ENCODE assay signal across 8 mouse cellular contexts in genomic region chr11:100623867-100624266, GRCm38 (mm10). TPM values are rescaled to one million over a fixed set of nuclear protein-coding genes. Genes with fewer than 3 reads are reported as not detected.
DNase-seq lines count a peak whose midpoint lies in the region; ATAC-seq lines count a peak whose summit lies in the region.

No protein-coding gene starts in this region.

- H3K4me1 ChIP-seq in embryonic facial prominence, embryonic 10.5 days: peaks cover 40% of the 10 kb centered on the region
- peaks cover 12% of the 10 kb centered on the region for H3K4me1 ChIP-seq in hindbrain, embryonic 16.5 days (ENCODE audit: control insufficient read depth, insufficient read depth, low read depth, low read length)
- H3K4me1 ChIP-seq in liver, embryonic 11.5 days (replicated peaks; ENCODE audit: control insufficient read depth, insufficient read depth, low read length): peaks cover 23% of the 10 kb centered on the region
- H3K4me1 ChIP-seq in neural tube, embryonic 12.5 days: peaks cover 20% of the 10 kb centered on the region

- H3K9ac ChIP-seq in hindbrain, embryonic 16.5 days (ENCODE audit: low read depth, low read length): no peak overlapping the region
- H3K9ac ChIP-seq in liver, embryonic 11.5 days (ENCODE audit: low read depth, low read length): peak overlapping the region; percentile 20; the same call in 1 of the 2 replicates
- H3K9ac ChIP-seq in neural tube, embryonic 12.5 days: 0 out of 2 replicates have a peak overlapping the region, but pooled peaks have one; percentile 5

- no peaks in the 10 kb centered on the region for H3K27me3 ChIP-seq in embryonic facial prominence, embryonic 10.5 days (replicated peaks; ENCODE audit: low read depth, poor library complexity, severe bottlenecking)
- no peaks in the 10 kb centered on the region for H3K27me3 ChIP-seq in hindbrain, embryonic 16.5 days (replicated peaks; ENCODE audit: control insufficient read depth, insufficient read depth, low read length)
- H3K27me3 ChIP-seq in liver, embryonic 11.5 days (replicated peaks; ENCODE audit: control insufficient read depth, insufficient read depth, low read length): no peaks in the 10 kb centered on the region
- H3K27me3 ChIP-seq in neural tube, embryonic 12.5 days (replicated peaks): no peaks in the 10 kb centered on the region

- no peak for ATAC-seq in hindbrain, embryonic 16.5 days
- no peak for ATAC-seq in liver, embryonic 11.5 days (replicated peaks; ENCODE audit: low FRiP score)
- no peak for ATAC-seq in neural tube, embryonic 12.5 days (ENCODE audit: low FRiP score, low read depth)

- peak overlapping the region; percentile 89 for H3K4me3 ChIP-seq in embryonic facial prominence, embryonic 10.5 days
- no peak overlapping the region for H3K4me3 ChIP-seq in hindbrain, embryonic 16.5 days (ENCODE audit: low read length)
- peak overlapping the region; percentile 76 for H3K4me3 ChIP-seq in liver, embryonic 11.5 days (ENCODE audit: low read depth, low read length)
- peak overlapping the region; percentile 81; the same call in 1 of the 2 replicates for H3K4me3 ChIP-seq in neural tube, embryonic 12.5 days

- H3K9me3 ChIP-seq in embryonic facial prominence, embryonic 10.5 days: no peaks in the 10 kb centered on the region
- no peaks in the 10 kb centered on the region for H3K9me3 ChIP-seq in hindbrain, embryonic 16.5 days (ENCODE audit: control insufficient read depth, low read length)
- H3K9me3 ChIP-seq in liver, embryonic 11.5 days (ENCODE audit: control insufficient read depth, low read length): no peaks in the 10 kb centered on the region
- H3K9me3 ChIP-seq in neural tube, embryonic 12.5 days: no peaks in the 10 kb centered on the region

- peaks cover 38% of the 10 kb centered on the region for H3K36me3 ChIP-seq in embryonic facial prominence, embryonic 10.5 days (replicated peaks)
- H3K36me3 ChIP-seq in hindbrain, embryonic 16.5 days (ENCODE audit: control insufficient read depth, insufficient read depth, low read length): peaks cover 18% of the 10 kb centered on the region
- peaks cover 5% of the 10 kb centered on the region; the same call in 1 of the 2 replicates for H3K36me3 ChIP-seq in liver, embryonic 11.5 days (ENCODE audit: control insufficient read depth, insufficient read depth, low read length)
- peaks cover 29% of the 10 kb centered on the region for H3K36me3 ChIP-seq in neural tube, embryonic 12.5 days

- WGBS in embryonic facial prominence, embryonic 10.5 days: 74% methylated on average over 5 of the region's 5 CpGs
- 50% methylated on average over 5 of the region's 5 CpGs for WGBS in hindbrain, embryonic 16.5 days
- 50% methylated on average over 5 of the region's 5 CpGs for WGBS in liver, embryonic 11.5 days
- 58% methylated on average over 5 of the region's 5 CpGs for WGBS in neural tube, embryonic 12.5 days

- H3K27ac ChIP-seq in embryonic facial prominence, embryonic 10.5 days (replicated peaks): no peak overlapping the region
- H3K27ac ChIP-seq in hindbrain, embryonic 16.5 days (ENCODE audit: low read depth, low read length): no peak overlapping the region
- H3K27ac ChIP-seq in liver, embryonic 11.5 days (ENCODE audit: low read depth, low read length): no peak overlapping the region
- H3K27ac ChIP-seq in neural tube, embryonic 12.5 days: no peak overlapping the region

- H3K4me2 ChIP-seq in hindbrain, embryonic 16.5 days (ENCODE audit: low read length): peak overlapping the region; percentile 47
- peak overlapping the region; percentile 70 for H3K4me2 ChIP-seq in liver, embryonic 11.5 days
- peak overlapping the region; percentile 68 for H3K4me2 ChIP-seq in neural tube, embryonic 12.5 days (replicated peaks)

- DNase-seq in cerebellum, postnatal 10 days: peak; percentile 51 to 61
- DNase-seq in cerebellum, adult 8-10 months: no peak
- DNase-seq in embryonic facial prominence, embryonic 10.5 days (ENCODE audit: low spot score): no peak
- no peak for DNase-seq in liver, embryonic 11.5 days (ENCODE audit: low spot score)
- no peak for DNase-seq in urinary bladder, postnatal 36 days (ENCODE audit: low spot score in 2 of 2)
- DNase-seq in layer of hippocampus, adult 8-10 months (ENCODE audit: low spot score in 2 of 2): no peak

RNA-seq across cellular contexts. Expression of gene Dnajc7, which starts 3.9 kb away (rescaled TPM):
- 272 and 279 TPM in 2 replicates for polyA plus RNA-seq in embryonic facial prominence, embryonic 10.5 days (2016; fragmentation: Nextera tagmentation; extraction: Ambion mirVana)
- polyA plus RNA-seq in hindbrain, embryonic 16.5 days (2015; fragmentation: Nextera tagmentation; extraction: Ambion mirVana): 290 and 293 TPM in 2 replicates
- 70.6 and 70.8 TPM in 2 replicates for polyA plus RNA-seq in liver, embryonic 11.5 days (2014; fragmentation: Nextera tagmentation; extraction: Ambion mirVana)
- polyA plus RNA-seq in neural tube, embryonic 12.5 days (2016; fragmentation: Nextera tagmentation; extraction: Ambion mirVana): 298 and 311 TPM in 2 replicates
- total RNA-seq in layer of hippocampus, adult 8-10 months (2022): 100 to 1,000 TPM; 255 to 304 (median 273) TPM

RNA-seq across cellular contexts. Expression of gene Nkiras2, which starts 4.8 kb away (rescaled TPM):
- 77.2 and 81.4 TPM in 2 replicates for polyA plus RNA-seq in embryonic facial prominence, embryonic 10.5 days (2016; fragmentation: Nextera tagmentation; extraction: Ambion mirVana)
- 99.1 and 103 TPM in 2 replicates for polyA plus RNA-seq in hindbrain, embryonic 16.5 days (2015; fragmentation: Nextera tagmentation; extraction: Ambion mirVana)
- polyA plus RNA-seq in liver, embryonic 11.5 days (2014; fragmentation: Nextera tagmentation; extraction: Ambion mirVana): 35.4 and 36.5 TPM in 2 replicates
- 101 and 106 TPM in 2 replicates for polyA plus RNA-seq in neural tube, embryonic 12.5 days (2016; fragmentation: Nextera tagmentation; extraction: Ambion mirVana)
- 10 to 100 TPM; 11.7 to 13.4 (median 12.1) TPM for total RNA-seq in layer of hippocampus, adult 8-10 months (2022)

RNA-seq across cellular contexts. Expression of gene Cnp, which starts 49.2 kb away (rescaled TPM):
- polyA plus RNA-seq in embryonic facial prominence, embryonic 10.5 days (2016; fragmentation: Nextera tagmentation; extraction: Ambion mirVana): 21.3 and 25.1 TPM in 2 replicates
- polyA plus RNA-seq in hindbrain, embryonic 16.5 days (2015; fragmentation: Nextera tagmentation; extraction: Ambion mirVana): 72.6 and 85.0 TPM in 2 replicates
- 19.4 and 19.7 TPM in 2 replicates for polyA plus RNA-seq in liver, embryonic 11.5 days (2014; fragmentation: Nextera tagmentation; extraction: Ambion mirVana)
- polyA plus RNA-seq in neural tube, embryonic 12.5 days (2016; fragmentation: Nextera tagmentation; extraction: Ambion mirVana): 33.2 and 33.6 TPM in 2 replicates
- 100 to 1,000 TPM; 162 to 216 (median 203) TPM for total RNA-seq in layer of hippocampus, adult 8-10 months (2022)

Comparison
In these comparisons a context has a peak if more than half of its experiments do, and no peak if none do; other contexts are left out.
1. DNase-seq: peak in cerebellum, postnatal 10 days (2 of 2); none in cerebellum, adult 8-10 months (single experiment), embryonic facial prominence, embryonic 10.5 days (single experiment), liver, embryonic 11.5 days (single experiment), urinary bladder, postnatal 36 days (0 of 2) and layer of hippocampus, adult 8-10 months (0 of 2).
2. Peak in every context shown above with its lines, with median percentiles within 50 percentile points of each other: H3K4me2 ChIP-seq.